Mouse (Mus musculus) heart, postnatal 25 days (tissue): ENCODE measurements around the gene Gnpat. TPM values are rescaled to one million over a fixed set of nuclear protein-coding genes. Genes with fewer than 3 reads are reported as not detected.

ENCODE experiments used
- DNase-seq: peaks from one replicate; pipeline ENCODE4 v3.0.0; 2022; ENCODE audit warnings: low spot score
- intact Hi-C: fragments of 180-260 bp; cut with DNase I; formaldehyde crosslinking; loops from one replicate; pipeline ENCODE4 v1.15.1; 2025
- total RNA-seq, 2 experiments: library from RNA; stranded (reverse); gene quantifications; 2 replicates each; pipeline ENCODE4 v1.2.3; 2021

The Gnpat gene
- total RNA-seq, 2 experiments from 2014 or later: 168 to 181 TPM

DNA sequence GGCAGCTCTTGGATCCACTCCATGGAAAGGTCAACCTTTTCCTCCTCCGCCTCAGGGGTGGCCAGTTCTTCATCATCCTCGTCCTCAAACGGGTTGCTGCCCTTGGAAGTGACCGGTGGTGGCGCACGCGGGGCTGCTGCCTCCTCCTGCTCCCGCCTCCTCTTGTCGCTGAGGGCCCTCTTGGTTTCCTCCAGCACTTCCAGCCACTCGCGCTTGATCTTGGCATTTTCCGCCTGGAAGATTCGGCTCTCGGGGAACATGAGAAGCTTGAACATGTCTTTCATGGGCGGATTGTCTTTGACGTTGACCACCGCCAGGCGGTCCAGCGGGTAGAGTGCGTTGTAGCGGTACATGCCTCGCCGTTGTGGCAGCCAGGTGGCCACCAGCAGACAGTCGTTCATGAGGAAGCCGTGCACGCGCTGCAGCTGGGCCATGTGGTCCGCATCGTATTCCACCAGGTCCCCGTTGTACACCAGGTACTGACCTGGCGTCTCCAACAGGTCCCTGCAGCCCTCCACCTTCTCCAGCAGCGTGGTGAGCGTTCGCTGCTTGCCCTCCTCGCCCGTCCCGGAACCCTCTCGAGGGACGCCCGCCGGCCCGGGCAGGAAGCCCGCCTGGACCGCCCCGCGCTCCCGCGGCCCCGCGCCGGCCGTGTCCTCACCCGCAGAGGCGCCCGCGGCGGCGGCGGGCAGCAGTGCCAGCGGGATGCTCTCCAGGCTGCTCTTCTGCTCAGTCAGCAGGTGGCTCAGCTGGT lies 34.0 kb downstream of the Gnpat start:
- peak; percentile 64 for DNase-seq
- intact Hi-C loops: loop anchor here (2.0 to 5.0 kb wide), 3 partner anchors 52 to 138 kb away; partner anchors contain the start of genes Egln1 and Tsnax

DNA sequence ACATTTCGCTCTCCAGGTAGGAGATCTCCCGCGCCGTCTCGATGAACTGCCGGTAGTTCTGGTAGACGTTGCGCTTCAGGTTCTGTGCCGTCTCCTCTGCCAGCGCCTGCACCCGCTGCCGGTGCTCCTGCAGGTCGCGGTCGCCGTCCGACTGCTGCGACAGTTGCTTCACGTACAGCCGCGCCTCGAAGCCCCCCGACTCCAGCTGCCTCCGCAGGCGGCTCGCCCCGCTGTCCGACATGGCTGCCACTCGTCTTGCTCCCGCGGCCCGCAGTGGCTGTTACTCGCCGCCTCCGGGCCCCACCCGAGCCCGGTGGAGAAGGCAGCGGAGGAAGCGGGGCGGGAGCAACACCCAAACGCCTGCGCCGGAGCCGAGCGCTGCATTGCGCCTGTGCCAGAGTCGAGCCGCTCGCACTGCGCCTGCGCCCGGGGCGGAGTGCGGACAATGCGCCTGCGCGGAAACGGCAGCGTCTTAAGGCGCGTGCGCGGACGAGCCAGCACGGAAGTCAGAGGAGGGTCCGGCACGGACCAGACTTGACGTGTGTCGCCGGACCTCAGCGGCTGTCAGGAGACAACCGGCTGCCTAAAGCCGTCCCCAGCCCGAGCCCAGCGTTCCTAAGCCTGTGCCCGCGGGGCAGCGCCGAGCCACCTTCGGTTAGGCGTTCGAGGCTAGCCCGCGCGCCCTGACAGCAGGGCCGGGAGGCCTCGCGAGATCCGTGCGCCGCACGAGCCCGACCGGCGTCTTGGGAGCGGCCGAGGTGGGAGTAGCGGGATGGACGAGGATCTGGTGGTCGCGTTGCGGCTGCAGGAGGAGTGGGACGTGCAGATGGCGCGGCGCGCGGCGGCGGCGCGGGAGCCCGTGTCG lies 34.8 kb downstream of the Gnpat start, which contains the start of the genes Exoc8 and Sprtn:
Gene Exoc8, minus strand, starts transcription at position 320 of the 865 bp plus-strand sequence.
Gene Sprtn, plus strand, starts transcription at position 501 of the 865 bp plus-strand sequence.
- intact Hi-C loops: loop anchor here (2.0 to 5.0 kb wide), 3 partner anchors 51 to 137 kb away; partner anchors contain the start of genes Egln1 and Tsnax
- peak; percentile 94 for DNase-seq

DNA sequence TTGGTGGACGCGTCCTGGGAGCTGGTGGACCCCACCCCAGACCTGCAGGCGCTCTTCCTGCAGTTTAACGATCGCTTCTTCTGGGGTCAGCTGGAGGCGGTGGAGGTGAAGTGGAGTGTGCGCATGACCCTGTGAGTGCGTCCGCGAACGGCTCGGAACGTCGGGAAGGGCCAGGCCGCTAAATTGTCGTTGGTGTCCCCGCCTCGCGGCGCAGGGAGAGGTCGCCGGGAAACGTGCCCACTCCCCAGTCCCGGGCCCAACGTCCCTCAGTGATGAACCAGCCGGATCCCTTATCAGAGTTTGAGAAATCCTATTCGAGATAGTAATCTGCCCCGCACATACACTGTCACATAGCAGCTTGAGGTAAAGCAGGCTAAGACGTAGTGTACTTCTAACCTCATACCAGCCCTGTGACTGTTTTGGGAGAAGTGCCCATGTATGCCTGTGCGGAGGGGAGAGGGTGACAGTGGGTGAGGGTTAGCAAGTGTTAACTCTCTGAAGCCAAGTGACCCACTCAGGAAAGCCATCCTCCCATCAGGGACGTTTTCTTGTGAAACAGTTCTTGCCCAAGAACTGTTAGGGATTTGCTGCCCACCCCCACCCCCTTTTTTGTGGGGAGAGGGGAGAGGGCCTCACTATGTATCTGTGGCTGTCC lies 35.5 kb downstream of the Gnpat start:
- DNase-seq: no peak
- intact Hi-C loops: loop anchor here (5.0 kb wide), 1 partner anchor 114 kb away; the partner anchor contains the start of gene Tsnax

DNA sequence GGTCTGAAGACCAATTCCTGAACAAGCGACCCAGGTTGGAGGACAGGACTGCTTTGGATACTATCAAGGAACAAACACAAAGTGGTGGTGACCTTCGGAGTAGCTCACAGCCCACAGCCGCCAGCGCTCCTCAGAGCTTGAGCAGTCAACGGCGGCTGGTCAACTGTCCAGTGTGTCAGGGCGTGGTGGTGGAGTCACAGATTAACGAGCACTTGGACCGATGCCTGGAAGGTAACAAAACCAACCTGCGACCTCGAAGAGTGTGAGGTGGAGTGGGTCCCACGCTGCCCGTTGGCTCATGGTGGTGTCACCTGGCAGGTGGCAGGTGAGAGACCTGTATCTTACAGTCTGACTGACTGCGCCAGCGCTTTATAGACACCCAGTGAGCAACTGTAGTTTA lies 40.4 kb downstream of the Gnpat start:
- DNase-seq: no peak
- intact Hi-C loops: no loop called here

DNA sequence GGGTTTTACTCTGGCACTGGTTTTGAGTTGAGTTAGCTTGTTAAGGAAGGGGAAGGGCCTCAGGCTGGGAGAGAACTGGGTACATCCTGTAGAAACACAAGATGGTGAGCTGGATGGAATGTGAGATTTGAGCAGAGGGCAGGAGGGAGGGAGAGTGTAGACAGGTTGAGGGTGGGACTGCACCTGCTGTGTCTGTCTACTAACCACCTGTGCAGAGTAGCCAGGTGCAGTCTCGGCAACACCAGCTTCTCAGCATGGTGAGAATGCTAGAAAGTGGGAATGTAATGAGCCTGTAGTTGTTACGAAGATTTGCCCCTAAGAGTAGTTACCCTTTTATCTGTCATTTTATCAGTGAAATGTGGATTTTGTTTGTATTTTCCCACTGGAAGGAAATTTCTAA lies 42.6 kb downstream of the Gnpat start:
- intact Hi-C loops: no loop called here
- DNase-seq: no peak

DNA sequence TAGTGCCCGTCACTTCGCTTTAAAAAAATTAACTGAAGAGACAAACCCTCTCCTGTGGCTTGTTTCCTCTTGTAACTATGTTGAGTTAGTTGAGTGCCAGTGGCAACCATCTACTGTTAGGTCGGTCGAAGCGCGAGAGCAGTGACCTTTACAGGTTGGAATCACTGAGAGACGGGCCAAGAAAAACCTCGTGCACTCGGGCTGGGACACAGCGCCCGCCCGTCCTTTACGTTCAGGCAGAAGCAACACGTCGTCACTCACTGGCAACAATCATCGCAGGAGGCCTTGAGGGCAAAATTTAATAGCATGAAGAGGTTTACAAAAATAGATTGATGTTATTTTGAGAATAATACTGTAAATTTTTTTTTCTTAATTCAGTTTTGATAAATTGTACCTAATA lies 47.1 kb downstream of the Gnpat start:
- intact Hi-C loops: loop anchor here (5.0 kb wide), 1 partner anchor 37 kb away; the partner anchor contains the start of gene Egln1
- no peak for DNase-seq

DNA sequence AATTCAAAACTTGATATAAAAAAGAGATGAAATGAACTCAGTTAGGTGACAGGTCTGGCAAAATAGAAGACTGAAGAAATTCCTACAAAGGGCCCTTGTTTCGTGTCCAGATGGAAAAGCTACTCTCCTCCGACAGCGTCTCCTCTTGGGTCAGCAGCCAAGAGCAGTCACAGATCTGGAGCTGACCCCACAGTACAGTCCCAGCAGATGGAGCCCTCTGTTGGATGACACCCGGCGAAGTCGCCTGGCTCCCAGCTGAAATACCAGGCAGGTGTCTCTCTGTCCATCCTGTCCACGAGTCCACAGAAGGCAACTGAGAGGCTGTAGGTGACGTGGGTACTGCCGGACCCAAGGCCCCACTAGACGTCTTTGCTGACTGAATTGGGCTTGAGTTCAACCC lies 47.5 kb downstream of the Gnpat start:
- intact Hi-C loops: loop anchor here (5.0 kb wide), 1 partner anchor 37 kb away; the partner anchor contains the start of gene Egln1
- no peak for DNase-seq

DNA sequence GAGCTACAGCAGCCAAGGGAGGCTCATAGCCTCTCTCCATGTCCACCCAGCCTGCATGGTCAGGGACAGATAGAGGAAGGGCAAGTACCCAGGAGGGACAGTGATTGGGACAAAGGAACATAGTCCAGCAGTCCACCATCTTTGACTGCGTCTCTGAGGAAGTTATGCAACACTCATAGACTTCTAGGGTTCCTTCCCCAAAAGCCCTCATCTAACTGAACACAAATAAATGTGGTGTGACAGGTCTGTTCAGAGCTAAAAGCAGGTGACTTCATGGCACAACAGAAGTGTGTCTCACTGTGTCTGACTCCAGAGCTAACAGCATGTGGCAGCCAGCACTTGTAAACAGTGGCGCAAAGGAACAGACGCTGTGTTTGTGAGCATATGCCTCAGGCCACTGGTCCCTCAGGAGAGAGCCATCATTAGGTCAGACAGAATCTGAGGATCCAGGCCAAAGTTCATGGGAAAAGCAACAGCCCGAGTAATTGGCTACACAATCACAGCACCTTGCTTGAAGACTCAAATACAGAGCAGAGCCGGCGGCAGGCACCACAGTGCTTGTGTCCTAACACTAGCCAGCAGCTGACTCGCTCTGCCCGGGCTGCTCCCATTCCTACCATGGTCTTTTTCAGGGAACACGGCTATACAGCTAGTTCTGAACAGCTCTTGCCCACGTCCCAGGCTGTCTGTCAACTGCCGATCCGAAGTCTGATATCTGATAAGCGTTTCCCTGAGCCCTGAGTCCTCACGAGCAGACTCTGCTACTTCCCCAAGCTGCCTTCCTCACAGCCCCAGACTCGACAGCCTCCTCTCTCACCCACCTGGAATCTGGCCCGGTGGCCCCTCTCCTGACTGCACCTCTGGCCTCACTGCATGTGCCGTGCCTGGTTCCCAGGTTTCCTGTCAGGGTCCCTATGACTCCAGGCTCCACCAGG lies 49.4 kb downstream of the Gnpat start:
- no peak for DNase-seq
- intact Hi-C loops: loop anchor here (5.0 kb wide), 1 partner anchor 35 kb away; the partner anchor contains the start of gene Egln1

DNA sequence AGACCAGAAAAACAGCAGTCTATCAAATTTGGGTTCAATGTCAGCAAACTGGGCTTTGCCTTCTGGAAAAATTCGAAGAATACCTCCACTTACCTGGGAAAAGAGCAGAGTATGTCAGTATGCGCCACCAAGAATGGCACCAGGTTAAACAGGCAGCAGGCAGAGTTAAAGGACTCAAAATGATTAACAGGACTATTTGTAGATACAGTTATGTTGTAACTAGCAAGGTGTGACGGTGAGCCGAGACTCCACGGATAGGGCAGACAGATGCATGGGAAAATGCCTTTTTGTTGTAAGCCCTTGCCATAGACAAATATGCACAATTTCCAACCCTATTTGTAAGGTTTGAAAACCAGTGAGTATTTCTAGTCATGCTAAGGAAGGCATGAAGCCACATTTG lies 51.2 kb downstream of the Gnpat start:
- intact Hi-C loops: loop anchor here (5.0 kb wide), 1 partner anchor 33 kb away; the partner anchor contains the start of gene Egln1
- DNase-seq: no peak

DNA sequence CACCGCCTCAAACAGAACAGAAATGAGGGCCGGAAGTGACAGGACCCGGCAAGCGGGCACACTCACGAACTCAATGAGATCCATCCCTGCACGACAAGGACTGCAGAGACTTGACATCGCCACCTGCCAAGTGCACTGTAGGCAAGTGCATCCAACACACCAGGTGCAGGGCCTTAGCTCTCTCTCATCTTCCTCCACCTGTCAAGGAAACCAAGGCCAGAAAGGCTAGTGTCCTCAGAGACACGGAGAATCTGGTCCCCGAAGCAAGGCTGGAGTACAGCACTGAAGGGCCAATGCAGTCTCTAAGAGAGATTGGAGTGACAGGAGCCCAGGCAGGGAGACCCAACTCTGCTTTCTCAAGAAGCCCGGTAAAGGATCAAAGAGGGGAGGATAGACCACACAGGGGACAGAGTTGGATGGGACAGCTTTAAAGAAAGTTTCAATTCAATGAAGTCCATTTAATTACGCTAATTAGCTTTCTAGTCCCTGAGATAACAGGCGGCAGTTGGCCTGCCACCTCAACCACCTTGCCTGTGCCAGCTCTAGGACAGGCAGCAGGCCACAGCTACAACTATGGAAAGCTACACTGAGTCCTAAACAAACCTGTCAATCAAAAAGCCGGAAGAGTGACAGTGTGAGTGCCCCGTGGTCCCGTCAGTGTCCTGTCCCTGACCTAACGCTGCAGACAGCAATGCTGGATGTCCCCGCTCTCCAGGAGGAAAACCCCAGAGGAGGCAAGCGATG lies 55.1 kb downstream of the Gnpat start:
- intact Hi-C loops: no loop called here
- no peak for DNase-seq

DNA sequence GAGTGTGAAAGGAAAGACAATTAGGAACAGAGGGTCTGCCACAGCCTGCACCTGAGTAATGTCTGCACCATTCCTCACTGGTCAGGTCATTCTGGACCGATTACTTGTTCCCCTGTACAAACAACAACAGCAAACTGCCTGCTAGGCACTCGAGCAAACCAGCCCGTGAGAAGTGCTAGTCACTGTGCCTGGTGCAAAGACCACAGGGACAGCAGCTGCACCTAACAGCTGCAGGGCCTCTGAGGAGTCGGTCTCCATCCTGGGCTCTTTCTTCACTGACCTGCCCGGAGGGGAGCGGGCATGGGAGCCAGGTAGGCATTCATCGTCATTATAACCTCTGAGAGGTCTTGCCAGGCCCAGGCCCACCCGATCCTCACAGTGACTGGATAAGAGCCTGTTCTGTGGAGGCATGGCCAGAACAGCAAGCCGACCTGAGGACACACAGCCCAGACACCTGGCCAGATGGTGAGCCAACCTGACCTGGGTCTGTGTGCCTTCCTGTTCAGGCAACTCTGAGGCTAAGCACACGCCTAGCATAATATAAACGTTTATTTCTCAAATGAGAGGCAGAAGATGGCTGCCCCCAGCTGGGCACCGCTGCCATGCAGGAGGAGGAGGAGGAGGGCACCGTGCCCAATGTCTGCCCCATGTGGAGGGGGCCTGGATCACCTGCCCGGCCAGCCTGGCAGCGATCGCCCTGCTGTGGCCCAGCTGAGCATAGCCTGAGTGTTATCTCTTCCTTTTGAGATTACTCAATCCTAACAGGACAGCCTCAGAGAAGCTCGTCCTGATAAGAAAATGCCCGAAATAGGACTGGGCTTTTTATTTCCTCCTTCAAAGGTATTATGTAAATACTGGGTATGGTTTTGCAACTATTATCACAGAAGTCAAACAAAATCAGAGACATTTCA lies 58.8 kb downstream of the Gnpat start:
- no peak for DNase-seq
- intact Hi-C loops: no loop called here

DNA sequence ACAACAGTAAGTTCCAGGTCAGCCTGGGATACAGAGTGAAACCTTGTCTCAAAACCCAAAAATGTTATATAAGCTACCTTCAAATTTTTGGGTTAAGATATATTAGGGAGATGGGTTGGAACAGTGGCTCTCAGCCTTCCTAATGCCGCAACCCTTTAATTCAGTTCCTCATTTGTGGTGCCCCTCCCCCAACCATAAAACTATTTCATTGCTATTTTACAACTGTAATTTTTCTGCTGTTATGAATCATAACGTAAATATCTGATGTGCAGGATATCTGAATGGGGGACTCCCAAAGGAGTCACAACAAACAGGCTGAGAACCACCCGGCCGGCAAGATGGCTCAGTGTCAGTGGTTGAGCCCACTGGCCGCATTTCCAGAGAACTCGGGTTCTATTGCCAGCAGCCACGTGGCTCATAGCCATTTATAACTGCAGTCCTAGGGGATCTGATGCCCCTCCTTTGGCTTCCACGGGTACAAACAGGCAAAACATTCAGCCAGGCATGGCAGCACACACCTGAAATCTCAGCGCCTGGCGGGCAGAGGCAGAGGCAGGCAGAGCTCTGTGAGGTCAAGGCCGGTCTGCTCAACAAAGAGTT lies 59.8 kb downstream of the Gnpat start:
- DNase-seq: no peak
- intact Hi-C loops: no loop called here

DNA sequence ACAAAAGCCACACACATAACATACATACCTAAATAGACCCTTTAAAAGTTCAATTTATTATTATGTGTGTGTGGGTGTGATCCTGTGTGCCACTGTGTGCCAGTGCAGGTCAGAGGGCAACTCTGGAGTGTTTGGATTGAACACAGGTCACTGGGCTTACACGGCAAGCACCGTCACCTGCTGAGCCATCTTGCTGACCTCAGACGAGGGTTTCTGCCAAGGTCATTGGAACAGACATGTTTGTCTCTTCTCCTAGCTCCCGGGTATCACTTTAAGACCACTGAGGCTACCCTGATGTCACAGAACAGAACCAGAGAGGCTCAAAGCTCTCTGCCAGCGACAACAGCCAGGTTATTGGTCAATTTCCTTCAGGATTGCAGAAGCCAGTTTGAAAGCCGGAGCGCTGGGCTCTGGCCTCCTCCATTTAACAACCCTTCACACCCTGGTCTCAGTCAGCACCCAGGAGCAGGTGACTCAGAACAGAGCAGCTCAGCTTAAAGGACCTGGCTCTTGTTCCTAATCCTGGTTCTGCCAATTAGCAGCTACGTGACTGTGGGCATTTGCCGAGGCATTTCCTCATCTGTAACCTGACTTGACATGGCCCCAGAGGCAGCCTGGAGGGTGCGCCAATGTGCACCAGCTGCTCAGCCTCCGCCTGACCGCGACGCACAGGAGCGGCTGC lies 61.3 kb downstream of the Gnpat start:
- DNase-seq: no peak
- intact Hi-C loops: no loop called here

DNA sequence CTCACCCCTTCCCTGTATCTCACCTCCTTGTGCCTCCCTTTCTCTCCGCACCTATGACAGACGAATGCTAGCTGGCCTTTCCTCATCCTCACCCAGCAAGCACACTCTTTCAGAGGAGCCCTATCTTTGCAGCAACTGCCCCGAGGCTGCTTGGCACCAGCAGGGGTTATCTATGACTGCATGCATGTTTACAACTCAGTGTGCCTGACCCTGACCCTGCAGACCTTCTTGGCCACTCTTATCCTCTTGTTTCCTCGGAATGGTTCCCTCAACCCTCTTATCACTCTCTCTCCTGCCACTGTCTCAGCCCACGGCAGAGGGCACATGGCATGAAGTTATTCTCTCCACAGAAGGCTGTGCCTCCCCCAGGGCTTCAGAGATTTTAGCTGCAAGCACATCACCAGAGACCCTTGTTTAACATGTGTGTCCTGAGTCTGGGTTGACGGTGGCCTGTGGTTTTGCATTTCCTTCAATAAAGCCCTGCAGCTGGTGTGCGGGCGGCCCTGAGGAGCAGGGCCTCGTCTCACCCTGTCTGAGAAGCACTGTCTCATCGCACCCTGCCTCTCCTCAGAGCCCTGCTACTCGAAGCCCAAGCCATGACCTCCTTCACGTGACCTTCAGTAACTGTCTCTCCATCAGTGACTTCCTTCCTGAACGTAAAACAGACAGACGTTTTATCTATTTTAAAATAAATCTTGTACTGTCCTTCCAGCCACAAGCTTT lies 62.9 kb downstream of the Gnpat start:
- intact Hi-C loops: no loop called here
- no peak for DNase-seq

DNA sequence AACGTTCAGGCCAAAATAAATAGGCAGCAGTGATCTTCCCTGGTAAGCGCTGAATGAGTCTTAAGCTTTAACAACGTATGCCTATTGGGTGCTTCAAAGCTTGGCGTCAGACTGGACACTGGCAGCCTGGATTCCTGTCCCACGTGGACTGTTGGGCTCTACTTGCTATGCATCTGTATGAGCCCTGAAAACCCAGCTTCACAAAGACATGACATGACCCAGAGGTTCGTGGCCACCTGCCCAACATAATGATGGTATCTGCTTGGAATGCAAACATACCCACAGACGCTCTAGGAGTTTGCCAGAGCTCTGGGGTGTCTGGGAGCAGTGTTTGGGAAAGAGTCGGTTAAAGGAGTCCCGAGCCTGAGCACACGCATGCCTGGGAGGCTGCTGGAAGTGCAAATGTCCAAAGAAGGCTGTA lies 63.5 kb downstream of the Gnpat start:
- DNase-seq: no peak
- intact Hi-C loops: no loop called here

DNA sequence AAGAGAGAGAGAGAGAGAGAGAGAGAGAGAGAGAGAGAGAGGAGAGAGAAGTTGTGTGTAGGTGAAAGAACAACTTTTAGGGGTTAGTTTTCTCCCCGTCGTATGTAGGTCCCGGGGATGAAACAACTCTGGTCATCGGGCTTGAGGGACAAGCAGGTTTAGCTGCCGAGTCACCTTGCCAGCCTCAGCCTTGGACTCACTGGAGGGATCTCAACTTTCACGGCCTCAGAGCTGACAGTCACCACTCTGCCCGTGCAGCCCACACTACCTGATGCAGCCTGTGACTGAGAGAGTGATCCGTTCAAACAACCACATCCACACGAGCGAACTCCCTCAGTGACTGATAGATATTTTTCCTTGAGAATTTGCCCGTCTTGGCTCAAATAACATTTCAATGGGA lies 66.2 kb downstream of the Gnpat start:
- intact Hi-C loops: no loop called here
- no peak for DNase-seq
